Mouse (Mus musculus) thymus, postnatal 4 days (tissue): Measurements from ENCODE around the gene Tmem160.
A peak's percentile ranks its signal among the peaks of the same experiment; 100 is the strongest.

Experiments
- DNase-seq: peaks from one replicate; pipeline ENCODE4 v3.0.0; 2021

The Tmem160 gene

GRCm38 (mm10) chr7:16451656-16452055 lies 923 bp upstream of the Tmem160 start:
- no peak for DNase-seq

- no peak for DNase-seq
These were observed 636 bp downstream of the Tmem160 start for GRCm38 (mm10) chr7:16453118-16453711.

- no peak for DNase-seq
These were observed 2.4 kb downstream of the Tmem160 start for GRCm38 (mm10) chr7:16455016-16455415.

- no peak for DNase-seq
These were observed 3.7 kb downstream of the Tmem160 start for GRCm38 (mm10) chr7:16456289-16456688.

GRCm38 (mm10) chr7:16460566-16460965 lies 8.0 kb downstream of the Tmem160 start:
- no peak for DNase-seq

- no peak for DNase-seq
These were observed 8.6 kb downstream of the Tmem160 start for GRCm38 (mm10) chr7:16461151-16461550.

GRCm38 (mm10) chr7:16461705-16462104 lies 9.1 kb downstream of the Tmem160 start:
- DNase-seq: no peak

GRCm38 (mm10) chr7:16463214-16463613 lies 10.6 kb downstream of the Tmem160 start:
- peak; percentile 94 for DNase-seq

- peak; percentile 83 for DNase-seq
These were observed 12.6 kb downstream of the Tmem160 start for GRCm38 (mm10) chr7:16465160-16465559.

GRCm38 (mm10) chr7:16465568-16465967 lies 13.0 kb downstream of the Tmem160 start:
- no peak for DNase-seq

GRCm38 (mm10) chr7:16466565-16466964 lies 14.0 kb downstream of the Tmem160 start:
- peak; percentile 69 for DNase-seq

GRCm38 (mm10) chr7:16468115-16468514 lies 15.5 kb downstream of the Tmem160 start:
- DNase-seq: no peak

- peak; percentile 67 for DNase-seq
These were observed 19.0 kb downstream of the Tmem160 start for GRCm38 (mm10) chr7:16471549-16471948.

- DNase-seq: no peak
These were observed 19.6 kb downstream of the Tmem160 start for GRCm38 (mm10) chr7:16472116-16472709.

- DNase-seq: no peak
These were observed 21.3 kb downstream of the Tmem160 start for GRCm38 (mm10) chr7:16473847-16474246.

GRCm38 (mm10) chr7:16474445-16474844 lies 21.9 kb downstream of the Tmem160 start:
- DNase-seq: peak; percentile 49

GRCm38 (mm10) chr7:16475321-16475720 lies 22.7 kb downstream of the Tmem160 start:
- DNase-seq: no peak

- peak; percentile 12 for DNase-seq
These were observed 23.4 kb downstream of the Tmem160 start for GRCm38 (mm10) chr7:16475764-16476599.

- peak; percentile 28 for DNase-seq
These were observed 24.0 kb downstream of the Tmem160 start for GRCm38 (mm10) chr7:16476600-16476989.

GRCm38 (mm10) chr7:16477628-16478027 lies 25.0 kb downstream of the Tmem160 start, which contains the start of gene Npas1:
Gene Npas1, minus strand, starts transcription at chr7:16477728.
- DNase-seq: no peak

- no peak for DNase-seq
These were observed 36.2 kb downstream of the Tmem160 start for GRCm38 (mm10) chr7:16488816-16489215.

GRCm38 (mm10) chr7:16489948-16490347 lies 37.4 kb downstream of the Tmem160 start:
- DNase-seq: peak; percentile 71

- peak; percentile 87 for DNase-seq
These were observed 39.2 kb downstream of the Tmem160 start for GRCm38 (mm10) chr7:16491759-16492158.

- no peak for DNase-seq
These were observed 39.6 kb downstream of the Tmem160 start for GRCm38 (mm10) chr7:16492211-16492610.
